Mouse (Mus musculus) stomach, embryonic 15.5 days (tissue): ENCODE data around the gene Pdgfb. TPM values are rescaled to one million over a fixed set of nuclear protein-coding genes. Genes with fewer than 3 reads are reported as not detected.
A peak's percentile ranks its signal among the peaks of the same experiment; 100 is the strongest.

Experiments used
- ATAC-seq: fragments of 200-750 bp; cut with Nextera tagmentation; 2 replicates; pipeline ENCODE4 v1.8.0; 2017; ENCODE audit warnings: low read depth, moderate number of reproducible peaks, moderate TSS enrichment; ENCODE audit not compliant: insufficient read depth, low FRiP score
- H3K27ac ChIP-seq: fragments of 300-500 bp; sonication (generic); 2 replicates; pipeline ENCODE4 v1.5.1; 2015; ENCODE audit warnings: mild to moderate bottlenecking, inconsistent platforms
- H3K27me3 ChIP-seq: fragments of 300-500 bp; sonication (generic); replicated peaks from 2 replicates; pipeline ENCODE4 v1.6.1; 2015; ENCODE audit warnings: inconsistent platforms
- H3K36me3 ChIP-seq: fragments of 300-500 bp; sonication (generic); 2 replicates; pipeline ENCODE4 v1.6.1; 2015; ENCODE audit warnings: inconsistent platforms
- H3K4me1 ChIP-seq: fragments of 300-500 bp; sonication (generic); 2 replicates; pipeline ENCODE4 v1.6.1; 2015; ENCODE audit warnings: inconsistent platforms
- H3K4me2 ChIP-seq: fragments of 300-500 bp; sonication (generic); 2 replicates; pipeline ENCODE4 v1.6.1; 2015; ENCODE audit warnings: mild to moderate bottlenecking, inconsistent platforms
- H3K4me3 ChIP-seq: fragments of 300-500 bp; sonication (generic); replicated peaks from 2 replicates; pipeline ENCODE4 v1.5.1; 2015; ENCODE audit warnings: inconsistent platforms
- H3K9ac ChIP-seq: fragments of 300-500 bp; sonication (generic); 2 replicates; pipeline ENCODE4 v1.6.1; 2015; ENCODE audit warnings: inconsistent platforms
- H3K9me3 ChIP-seq: fragments of 300-500 bp; sonication (generic); 2 replicates; pipeline ENCODE4 v1.6.1; 2016; ENCODE audit warnings: inconsistent platforms
- WGBS: fragments of 180-500 bp; shearing (Covaris S2); methylation state at CpG from one replicate; pipeline ENCODE4 v1.1.7; 2015; 5-methylcytosine and 5-hydroxymethylcytosine counted together
- polyA plus RNA-seq: library from polyadenylated mRNA; unstranded; fragments of >200 nt; fragmentation: Nextera tagmentation; extraction: Ambion mirVana; gene quantifications from 2 replicates; pipeline ENCODE4 v1.2.1, GENCODE M21; 2015

The Pdgfb gene
- polyA plus RNA-seq, 1 experiment from 2014 or later = 4.7 TPM

DNA sequence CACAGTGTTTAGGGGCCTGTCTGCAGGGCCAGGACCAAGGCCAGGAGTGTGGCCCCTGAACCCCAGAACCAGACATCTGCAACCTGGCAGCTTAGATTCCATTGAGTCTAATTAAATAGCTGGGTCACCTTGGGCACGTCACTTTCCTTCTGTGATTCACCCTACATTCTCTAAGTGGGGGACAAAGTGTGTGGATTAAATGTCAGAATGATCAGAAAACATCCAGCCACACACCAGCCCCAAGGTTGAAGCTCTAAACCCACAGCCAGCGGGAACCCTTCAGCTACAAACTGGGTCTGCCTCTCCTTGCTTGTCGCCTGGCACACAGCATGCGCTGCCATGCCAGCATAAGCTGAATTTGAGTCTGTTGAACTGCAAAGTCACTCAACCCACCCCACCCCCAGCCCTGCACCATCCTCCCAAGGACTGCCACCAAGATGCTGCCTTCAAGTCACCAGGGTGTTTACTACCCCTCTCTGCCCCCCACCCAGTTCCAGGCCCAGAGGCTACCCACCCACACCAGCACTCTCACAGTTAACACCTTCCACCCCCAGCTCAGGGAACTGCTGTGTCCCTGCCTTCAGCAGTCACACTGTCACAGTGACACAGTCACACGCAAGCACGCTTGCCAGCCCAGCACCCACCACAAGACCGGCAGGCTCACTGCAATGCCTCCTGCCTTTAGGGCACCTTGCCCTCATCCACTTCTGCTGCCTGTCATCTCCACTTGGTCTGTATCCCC, 605 bp upstream of the Pdgfb start:
- Histone ChIP-seq H3K4me3 (peak overlapping the region; percentile 61; the same call in 1 of the 2 replicates), H3K36me3 (no peaks in the 10 kb centered on the region), H3K4me2 (peak overlapping the region; percentile 96), H3K4me1 (peaks cover 29% of the 10 kb centered on the region), H3K27ac (no peak overlapping the region), H3K27me3 (peaks cover 53% of the 10 kb centered on the region), H3K9me3 (no peaks in the 10 kb centered on the region), H3K9ac (no peak overlapping the region)
- 69% methylated on average over 7 of the region's 7 CpGs for WGBS
- no peak for ATAC-seq

DNA sequence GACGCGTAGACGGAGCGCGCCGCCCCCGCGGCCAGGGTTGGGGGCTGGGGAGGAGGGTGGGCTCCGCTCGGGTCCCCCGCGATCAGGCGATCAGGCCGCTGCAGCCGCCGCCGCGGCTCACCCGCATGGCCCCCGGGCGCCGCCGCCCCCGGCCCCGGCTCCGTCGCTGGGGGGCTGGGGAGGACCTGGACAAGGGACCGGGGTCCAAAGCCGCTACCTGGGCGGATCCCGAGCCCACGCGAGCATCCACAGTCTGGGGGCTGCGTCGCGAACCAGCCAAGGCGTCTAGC, 801 bp downstream of the Pdgfb start:
- Histone ChIP-seq H3K4me1 (peaks cover 33% of the 10 kb centered on the region), H3K9ac (peak overlapping the region; percentile 47), H3K4me3 (peak overlapping the region; percentile 61), H3K4me2 (peak overlapping the region; percentile 96), H3K9me3 (no peaks in the 10 kb centered on the region), H3K36me3 (no peaks in the 10 kb centered on the region), H3K27me3 (peaks cover 53% of the 10 kb centered on the region), H3K27ac (peak overlapping the region; percentile 79)
- no peak for ATAC-seq
- 1% methylated on average over 37 of the region's 37 CpGs for WGBS

DNA sequence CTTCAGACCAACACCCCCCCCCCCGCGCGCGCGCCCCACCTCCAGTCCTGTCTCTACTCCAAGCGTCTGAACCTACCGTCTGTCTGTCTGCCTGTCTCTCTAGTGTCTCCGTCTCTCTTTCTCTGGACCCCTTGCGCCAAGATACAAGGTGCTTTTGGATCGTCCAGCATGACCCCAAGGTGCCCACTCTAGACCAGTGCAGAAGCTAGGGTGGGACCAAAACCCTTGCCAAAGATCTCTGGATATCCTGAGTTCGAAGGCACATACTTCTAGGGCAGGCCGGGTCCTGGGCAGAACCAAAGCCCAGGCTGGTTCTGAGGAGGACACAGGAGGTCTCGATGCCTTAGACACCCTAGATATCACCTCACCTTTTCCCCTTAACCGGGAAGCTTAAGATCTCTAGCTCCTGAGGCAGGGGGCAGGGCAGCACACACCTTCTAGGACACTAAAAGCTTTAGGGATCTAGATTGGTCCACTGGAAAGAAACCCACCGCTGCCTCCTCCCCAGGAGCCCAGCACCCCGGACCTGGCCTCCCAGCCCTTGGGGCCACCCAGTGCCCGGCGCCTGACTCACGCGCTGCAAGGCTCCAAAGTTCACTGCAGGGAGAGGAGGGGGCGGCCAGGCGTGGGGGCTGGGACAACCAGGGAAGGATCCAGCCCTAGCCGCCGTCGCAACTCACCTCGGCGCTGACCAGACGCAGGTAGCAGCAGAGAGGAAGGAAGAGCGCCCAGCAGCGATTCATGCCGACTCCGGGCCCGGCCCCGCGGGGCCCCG, 1.3 kb downstream of the Pdgfb start:
- WGBS = 1% methylated on average over 32 of the region's 36 CpGs

DNA sequence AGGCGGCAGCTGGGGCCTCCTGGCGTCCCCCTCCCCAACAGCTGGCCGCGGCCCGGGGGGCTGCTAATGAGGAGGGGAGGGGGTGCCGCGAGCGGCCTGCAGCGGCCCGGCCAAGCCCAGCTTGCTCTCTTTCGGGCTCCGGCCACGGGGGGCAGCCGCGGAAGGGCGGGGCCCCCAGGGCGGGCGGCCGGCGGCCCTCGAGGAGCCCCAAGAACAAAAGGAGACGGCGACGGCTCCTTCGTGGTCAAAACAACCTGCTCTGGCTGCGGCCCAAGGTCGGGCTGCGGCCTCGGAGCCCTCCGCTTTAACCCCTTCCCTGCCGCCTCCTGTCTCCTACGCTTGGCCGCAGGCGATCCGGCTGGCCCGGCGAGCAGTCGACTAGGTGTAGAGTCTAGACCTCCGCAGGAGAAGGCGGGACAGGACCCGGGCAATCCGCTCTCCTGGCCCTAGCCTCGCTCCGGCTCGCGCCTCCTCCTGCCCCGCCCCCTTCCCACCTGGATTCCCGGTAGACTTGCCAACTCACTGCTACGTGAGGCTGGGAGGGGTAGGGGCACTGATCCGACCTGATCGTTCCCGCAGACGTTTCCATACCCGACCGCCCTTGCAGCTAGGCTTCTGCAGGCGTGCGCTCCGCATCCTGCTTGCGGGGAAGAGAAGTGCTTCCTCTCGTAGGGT, 2.1 kb downstream of the Pdgfb start:
- Histone ChIP-seq H3K9me3 (no peaks in the 10 kb centered on the region), H3K4me2 (peak overlapping the region; percentile 96), H3K27ac (peak overlapping the region; percentile 79), H3K9ac (peak overlapping the region; percentile 42; the same call in 1 of the 2 replicates), H3K36me3 (no peaks in the 10 kb centered on the region), H3K27me3 (peaks cover 53% of the 10 kb centered on the region), H3K4me3 (peak overlapping the region; percentile 61), H3K4me1 (peaks cover 33% of the 10 kb centered on the region)
- peak; percentile 81 for ATAC-seq
- WGBS = under 1% methylated on average over 51 of the region's 60 CpGs

More for the DNA sequence above, 1.3 kb downstream of the Pdgfb start:
- ATAC-seq = peak; percentile 47
- Histone ChIP-seq H3K36me3 (no peaks in the 10 kb centered on the region), H3K4me3 (peak overlapping the region; percentile 61), H3K4me2 (peak overlapping the region; percentile 96), H3K9me3 (no peaks in the 10 kb centered on the region), H3K27me3 (peaks cover 53% of the 10 kb centered on the region), H3K9ac (peak overlapping the region; percentile 47), H3K27ac (peak overlapping the region; percentile 79), H3K4me1 (peaks cover 33% of the 10 kb centered on the region)

DNA sequence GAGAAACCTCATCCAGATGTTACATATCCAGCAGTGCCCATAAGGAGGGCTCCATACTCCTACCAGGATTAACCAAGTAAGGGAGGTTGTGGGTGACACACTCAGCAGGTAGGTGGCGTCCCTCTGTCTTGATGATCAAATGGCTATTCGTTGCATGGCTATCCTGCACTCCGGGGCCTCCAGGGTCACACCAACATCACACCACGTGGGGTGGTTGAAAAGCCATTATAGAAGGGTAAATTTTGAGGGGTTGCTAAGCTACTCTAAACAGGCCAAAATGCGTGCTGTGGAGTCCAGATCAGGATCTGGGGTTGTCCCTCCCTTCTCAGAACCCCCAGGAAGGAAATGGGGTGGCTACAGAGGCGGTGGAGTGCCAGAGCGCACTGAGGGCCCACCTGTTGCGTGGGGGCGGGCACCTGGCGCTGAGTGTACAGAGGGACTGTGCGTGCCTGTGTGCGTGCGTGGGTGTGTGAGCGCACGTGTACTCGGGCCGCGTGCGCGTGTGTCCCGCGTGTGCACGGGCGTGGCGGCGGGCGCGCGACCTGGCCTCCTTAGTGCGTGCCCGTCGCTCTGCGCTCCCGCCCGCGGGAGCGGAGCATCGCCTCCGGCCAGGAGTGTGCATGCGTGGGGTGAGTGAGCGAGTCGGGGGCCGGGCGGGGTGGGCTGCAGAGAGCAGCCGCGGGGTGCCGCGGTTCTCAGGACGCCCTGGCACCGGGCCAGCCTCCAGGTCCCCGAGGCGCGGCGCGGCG, 2.8 kb downstream of the Pdgfb start:
- H3K9ac ChIP-seq = peak overlapping the region; percentile 42; the same call in 1 of the 2 replicates
- H3K27ac ChIP-seq = peak overlapping the region; percentile 79
- no peak; the same call in 1 of the 2 replicates for ATAC-seq
- no peaks in the 10 kb centered on the region for H3K9me3 ChIP-seq
- WGBS = under 1% methylated on average over 48 of the region's 56 CpGs
- H3K4me3 ChIP-seq = peak overlapping the region; percentile 61
- H3K4me1 ChIP-seq = peaks cover 33% of the 10 kb centered on the region
- H3K27me3 ChIP-seq = peaks cover 53% of the 10 kb centered on the region
- peak overlapping the region; percentile 96 for H3K4me2 ChIP-seq
- no peaks in the 10 kb centered on the region for H3K36me3 ChIP-seq

DNA sequence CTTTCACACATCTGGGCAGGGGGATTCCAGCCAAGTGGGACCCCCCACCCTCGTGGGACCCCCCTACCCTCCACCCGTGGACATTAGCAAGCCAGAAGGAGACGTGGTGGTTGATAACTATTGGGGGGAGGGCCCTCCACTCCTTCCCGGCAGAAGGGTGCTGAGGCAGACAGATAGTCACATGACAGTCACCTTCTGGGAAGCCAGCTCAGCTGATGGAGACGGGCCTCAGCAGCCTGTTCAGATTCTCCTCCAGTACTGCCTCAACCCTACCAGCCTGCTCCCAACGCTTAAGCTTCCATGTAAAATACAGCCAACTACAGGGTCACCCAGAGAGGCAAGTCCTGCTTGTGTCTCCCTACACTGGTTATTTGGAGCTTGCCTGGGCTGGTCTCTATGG, 3.6 kb downstream of the Pdgfb start:
- Histone ChIP-seq H3K36me3 (no peaks in the 10 kb centered on the region), H3K9me3 (no peaks in the 10 kb centered on the region), H3K9ac (no peak overlapping the region), H3K27me3 (peaks cover 53% of the 10 kb centered on the region), H3K4me3 (peak overlapping the region; percentile 61), H3K4me1 (peaks cover 34% of the 10 kb centered on the region), H3K4me2 (peak overlapping the region; percentile 96), H3K27ac (no peak overlapping the region)
- ATAC-seq = no peak
- 24% methylated on average over 6 of the region's 6 CpGs for WGBS

DNA sequence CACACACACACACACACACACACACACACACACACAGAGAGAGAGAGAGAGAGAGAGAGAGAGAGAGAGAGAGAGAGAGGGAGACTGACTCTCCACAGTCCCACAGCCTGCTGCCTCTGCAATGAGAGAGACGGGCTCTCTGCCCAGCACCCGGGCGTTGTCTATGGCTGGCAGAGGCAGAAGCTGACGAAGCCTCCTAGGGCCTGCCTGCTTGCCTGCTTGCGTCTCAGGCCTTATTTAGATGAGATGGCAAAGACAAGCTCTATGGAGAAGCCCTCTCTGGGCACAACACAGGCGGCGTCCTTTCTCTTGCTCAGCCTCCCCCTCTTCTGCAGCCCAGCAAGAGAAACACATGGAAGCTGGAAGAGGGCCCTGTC, 4.6 kb downstream of the Pdgfb start:
- Histone ChIP-seq H3K36me3 (no peaks in the 10 kb centered on the region), H3K4me3 (no peak overlapping the region), H3K9me3 (no peaks in the 10 kb centered on the region), H3K4me1 (peaks cover 44% of the 10 kb centered on the region), H3K9ac (no peak overlapping the region), H3K27ac (no peak overlapping the region), H3K4me2 (peak overlapping the region; percentile 29; the same call in 1 of the 2 replicates), H3K27me3 (peaks cover 43% of the 10 kb centered on the region)
- 50% methylated on average over 7 of the region's 7 CpGs for WGBS
- no peak for ATAC-seq

DNA sequence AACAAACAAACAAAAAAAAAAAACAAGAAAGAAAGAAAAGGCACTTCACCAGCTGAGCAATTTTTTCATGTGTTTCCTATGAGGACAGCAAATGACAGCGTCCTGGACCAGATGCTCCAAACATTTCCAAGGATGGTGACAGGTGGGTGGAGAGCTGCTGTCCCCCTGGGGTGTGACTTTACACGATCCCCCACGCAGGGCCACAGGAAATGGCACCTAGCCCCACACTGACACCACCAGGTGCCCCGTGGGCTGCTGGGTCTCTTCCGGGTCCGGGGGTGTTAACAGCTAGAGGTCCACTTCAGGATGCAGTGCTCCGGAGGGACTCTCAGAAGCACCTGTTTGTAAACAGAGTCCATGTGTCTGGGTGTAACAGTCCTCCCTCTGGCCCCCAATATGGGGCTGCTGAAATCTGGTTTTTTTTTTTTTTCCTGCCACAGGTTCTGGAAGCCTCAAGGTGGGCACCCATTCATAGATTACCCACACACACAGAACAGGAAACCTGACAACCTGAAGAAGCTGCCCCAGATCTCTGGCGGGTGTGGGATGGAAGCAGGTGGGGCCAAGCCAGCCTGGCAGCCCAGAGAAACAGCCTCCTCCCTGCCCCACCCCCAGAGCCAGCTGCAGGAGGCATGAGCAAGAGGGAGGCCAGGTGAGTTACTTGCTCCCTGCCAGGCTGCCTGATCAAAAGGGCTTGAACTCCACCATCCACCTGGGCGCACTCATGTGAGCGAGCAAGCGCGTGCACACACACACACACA, 5.2 kb downstream of the Pdgfb start:
- 38% methylated on average over 12 of the region's 12 CpGs for WGBS
- Histone ChIP-seq H3K4me2 (no peak overlapping the region), H3K27ac (no peak overlapping the region), H3K9me3 (no peaks in the 10 kb centered on the region), H3K9ac (no peak overlapping the region), H3K36me3 (no peaks in the 10 kb centered on the region), H3K27me3 (peaks cover 38% of the 10 kb centered on the region), H3K4me1 (peaks cover 43% of the 10 kb centered on the region), H3K4me3 (no peak overlapping the region)
- no peak for ATAC-seq

DNA sequence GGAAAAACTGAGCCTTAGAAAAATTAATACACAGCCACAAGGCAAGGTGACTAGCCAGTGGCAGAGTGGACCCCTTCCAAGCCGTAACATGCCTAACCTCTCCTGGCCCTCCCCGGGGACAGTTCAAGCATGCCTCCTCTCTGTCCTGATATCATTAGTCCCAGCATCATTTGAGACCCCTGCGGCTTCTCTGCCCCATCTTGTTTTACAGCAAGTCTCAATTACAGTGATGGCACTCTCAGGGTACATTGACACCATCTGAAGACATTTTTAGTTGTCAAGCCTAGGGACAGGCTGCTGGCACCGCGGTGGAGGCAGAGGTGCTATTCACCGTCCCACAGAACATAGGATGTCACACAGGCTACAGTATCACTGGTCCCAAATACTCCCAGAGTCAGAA, 6.3 kb downstream of the Pdgfb start:
- WGBS = 89% methylated on average over 6 of the region's 6 CpGs
- H3K9me3 ChIP-seq = no peaks in the 10 kb centered on the region
- no peak overlapping the region for H3K4me3 ChIP-seq
- no peaks in the 10 kb centered on the region for H3K36me3 ChIP-seq
- H3K27ac ChIP-seq = no peak overlapping the region
- no peak overlapping the region for H3K4me2 ChIP-seq
- peaks cover 26% of the 10 kb centered on the region for H3K27me3 ChIP-seq
- H3K4me1 ChIP-seq = peaks cover 31% of the 10 kb centered on the region
- no peak for ATAC-seq
- no peak overlapping the region for H3K9ac ChIP-seq

DNA sequence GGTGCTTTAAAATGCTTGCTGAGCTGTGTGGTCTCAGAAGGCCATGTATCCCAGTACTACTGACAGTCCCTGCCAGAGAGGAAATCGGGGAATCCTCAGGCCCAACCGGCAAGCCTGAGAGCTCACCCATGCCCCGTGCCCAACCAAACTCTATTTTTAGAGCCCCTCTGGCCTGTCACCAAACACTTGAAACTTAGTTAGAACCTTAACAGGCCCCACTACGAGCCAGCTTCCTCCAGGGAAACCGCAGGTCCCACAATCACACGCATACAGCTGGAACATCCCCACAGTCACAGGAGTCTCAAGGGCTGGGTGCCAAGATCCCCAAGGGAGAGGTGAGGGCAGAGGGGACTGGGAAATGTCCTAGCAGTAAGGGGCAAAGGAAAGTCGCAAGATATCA, 8.6 kb downstream of the Pdgfb start:
- Histone ChIP-seq H3K36me3 (no peaks in the 10 kb centered on the region), H3K9me3 (no peaks in the 10 kb centered on the region), H3K4me1 (peaks cover 22% of the 10 kb centered on the region), H3K27ac (peak overlapping the region; percentile 31; the same call in 1 of the 2 replicates), H3K9ac (no peak overlapping the region), H3K4me2 (no peak overlapping the region), H3K27me3 (peaks cover 3% of the 10 kb centered on the region; the same call in 1 of the 2 replicates), H3K4me3 (no peak overlapping the region)
- ATAC-seq = no peak
- WGBS = 57% methylated on average over 7 of the region's 7 CpGs

DNA sequence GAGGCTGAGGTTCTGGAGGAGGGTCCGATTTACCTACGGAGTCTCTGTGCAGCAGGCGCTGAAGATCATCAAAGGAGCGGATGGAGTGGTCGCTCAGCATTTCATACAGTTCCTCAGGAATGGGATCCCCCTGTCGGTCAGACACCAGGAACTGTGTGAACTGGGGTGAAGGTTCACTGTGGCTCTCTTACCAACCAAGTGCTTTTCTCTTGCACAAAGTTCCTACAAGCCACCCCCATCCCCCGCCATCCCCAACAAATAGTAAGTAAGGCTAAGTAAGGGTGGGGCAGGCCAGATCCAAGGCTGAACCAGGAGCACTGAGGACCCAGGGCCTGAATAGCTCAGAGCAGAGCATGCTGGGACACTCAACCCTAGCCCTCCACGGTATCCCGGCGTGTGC, 9.3 kb downstream of the Pdgfb start:
- no peak overlapping the region for H3K4me3 ChIP-seq
- H3K4me1 ChIP-seq = peaks cover 19% of the 10 kb centered on the region
- WGBS = 80% methylated on average over 10 of the region's 10 CpGs
- no peak overlapping the region for H3K9ac ChIP-seq
- H3K9me3 ChIP-seq = no peaks in the 10 kb centered on the region
- H3K27ac ChIP-seq = peak overlapping the region; percentile 32; the same call in 1 of the 2 replicates
- H3K36me3 ChIP-seq = no peaks in the 10 kb centered on the region
- ATAC-seq = peak; percentile 12; the same call in 1 of the 2 replicates
- no peaks in the 10 kb centered on the region for H3K27me3 ChIP-seq
- no peak overlapping the region for H3K4me2 ChIP-seq
